Mouse (Mus musculus) heart, embryonic 14.5 days (tissue): ENCODE results near the gene Nags. TPM values are rescaled to one million over a fixed set of nuclear protein-coding genes. Genes with fewer than 3 reads are reported as not detected.

Experiments used
- ATAC-seq: fragments of 200-750 bp; cut with Nextera tagmentation; 2 replicates; pipeline ENCODE4 v1.8.0; 2017; ENCODE audit warnings: low read depth, moderate TSS enrichment; ENCODE audit not compliant: insufficient number of reproducible peaks, insufficient read depth, low FRiP score
- H3K27ac ChIP-seq, 2 experiments: fragments of 200-500 bp in 1 of 2; fragments of 300-500 bp in 1 of 2; sonication (generic) in 1 of 2; replicated peaks in 1 of 2; 2 replicates each; pipeline ENCODE4 v1.5.1; 2012 to 2014; ENCODE audit warnings: low read depth in 2 of 2, low read length in 2 of 2, control low read depth in 1 of 2, mild to moderate bottlenecking in 1 of 2, mixed read lengths in 1 of 2; ENCODE audit not compliant: control insufficient read depth in 1 of 2, insufficient read depth in 1 of 2
- H3K27me3 ChIP-seq: fragments of 300-500 bp; sonication (generic); 2 replicates; pipeline ENCODE4 v1.6.1; 2014; ENCODE audit warnings: mild to moderate bottlenecking, low read length, control low read depth; ENCODE audit not compliant: control insufficient read depth, insufficient read depth
- H3K36me3 ChIP-seq: fragments of 300-500 bp; sonication (generic); 2 replicates; pipeline ENCODE4 v1.6.1; 2014; ENCODE audit warnings: mild to moderate bottlenecking, control low read depth, low read length, mixed read lengths; ENCODE audit not compliant: control insufficient read depth, insufficient read depth
- H3K4me1 ChIP-seq, 2 experiments: fragments of 200-500 bp in 1 of 2; fragments of 300-500 bp in 1 of 2; sonication (generic) in 1 of 2; 2 replicates each; pipeline ENCODE4 v1.6.1; 2012 to 2014; ENCODE audit warnings: low read length in 2 of 2, control low read depth in 1 of 2, mixed read lengths in 1 of 2; ENCODE audit not compliant: control insufficient read depth in 2 of 2, insufficient read depth in 2 of 2
- H3K4me2 ChIP-seq: fragments of 300-500 bp; sonication (generic); 2 replicates; pipeline ENCODE4 v1.6.1; 2014; ENCODE audit warnings: mild to moderate bottlenecking, low read length
- H3K4me3 ChIP-seq, 2 experiments: fragments of 200-500 bp in 1 of 2; fragments of 300-500 bp in 1 of 2; sonication (generic) in 1 of 2; 2 replicates each; pipeline ENCODE4 v1.5.1; 2012 to 2014; ENCODE audit warnings: low read length in 2 of 2, mild to moderate bottlenecking in 2 of 2, control low read depth in 1 of 2, low read depth in 1 of 2, moderate library complexity in 1 of 2; ENCODE audit not compliant: control insufficient read depth in 1 of 2, insufficient read depth in 1 of 2
- H3K9ac ChIP-seq: fragments of 300-500 bp; sonication (generic); 2 replicates; pipeline ENCODE4 v1.6.1; 2014; ENCODE audit warnings: mild to moderate bottlenecking, low read length
- H3K9me3 ChIP-seq: fragments of 300-500 bp; sonication (generic); 2 replicates; pipeline ENCODE4 v1.6.1; 2016; ENCODE audit warnings: low read length, control low read depth; ENCODE audit not compliant: control insufficient read depth
- WGBS: fragments of 180-500 bp; shearing (Covaris S2); extraction: QIAGEN DNeasy Blood & Tissue Kit; methylation state at CpG from one replicate; pipeline ENCODE4 v1.1.7; 2014; 5-methylcytosine and 5-hydroxymethylcytosine counted together
- polyA plus RNA-seq: library from polyadenylated mRNA; unstranded; fragments of >200 nt; fragmentation: Nextera tagmentation; extraction: Ambion mirVana; gene quantifications from 2 replicates; pipeline ENCODE4 v1.2.1, GENCODE M21; 2014

Gene Nags
- polyA plus RNA-seq, 1 experiment from 2014 or later: not detected

GRCm38 (mm10) chr11:102140508-102140907 is 4.8 kb upstream of the Nags start:
- Histone ChIP-seq H3K9me3 (no peaks in the 10 kb centered on the region), H3K4me3 (no peak overlapping the region), H3K9ac (no peak overlapping the region), H3K4me1 (peaks cover 2 to 6% of the 10 kb centered on the region in 2 experiments; a peak in 3 of 4 replicates), H3K27ac (no peak overlapping the region), H3K4me2 (no peak overlapping the region), H3K36me3 (no peaks in the 10 kb centered on the region), H3K27me3 (peaks cover 22% of the 10 kb centered on the region)
- under 1% methylated on average over 5 of the region's 5 CpGs for WGBS
- no peak for ATAC-seq

GRCm38 (mm10) chr11:102142355-102142754 is 3.0 kb upstream of the Nags start:
- Histone ChIP-seq H3K27me3 (peaks cover 40% of the 10 kb centered on the region), H3K9me3 (no peaks in the 10 kb centered on the region), H3K9ac (no peak overlapping the region), H3K4me1 (peaks cover 5 to 25% of the 10 kb centered on the region in 2 experiments; a peak in 3 of 4 replicates), H3K4me2 (no peak overlapping the region), H3K4me3 (no peak overlapping the region), H3K27ac (no peak overlapping the region), H3K36me3 (no peaks in the 10 kb centered on the region)
- WGBS: 68% methylated on average over 7 of the region's 7 CpGs
- no peak for ATAC-seq

GRCm38 (mm10) chr11:102144957-102145470 is 299 bp upstream of the Nags start:
- no peaks in the 10 kb centered on the region for H3K9me3 ChIP-seq
- no peak overlapping the region for H3K27ac ChIP-seq
- H3K4me1 ChIP-seq: peaks cover 8 to 24% of the 10 kb centered on the region in 2 experiments; a peak in 3 of 4 replicates
- peak overlapping the region; percentile 38 to 41 for H3K4me3 ChIP-seq
- no peaks in the 10 kb centered on the region for H3K36me3 ChIP-seq
- H3K4me2 ChIP-seq: peak overlapping the region; percentile 71
- no peak for ATAC-seq
- H3K27me3 ChIP-seq: peaks cover 54% of the 10 kb centered on the region
- 24% methylated on average over 13 of the region's 13 CpGs for WGBS
- H3K9ac ChIP-seq: peak overlapping the region; percentile 58

- no peaks in the 10 kb centered on the region for H3K9me3 ChIP-seq
- WGBS: 4% methylated on average over 16 of the region's 16 CpGs
- H3K36me3 ChIP-seq: no peaks in the 10 kb centered on the region
- no peak overlapping the region for H3K27ac ChIP-seq
- H3K4me1 ChIP-seq: peaks cover 8 to 24% of the 10 kb centered on the region in 2 experiments; a peak in 3 of 4 replicates
- H3K9ac ChIP-seq: peak overlapping the region; percentile 58
- peaks cover 54% of the 10 kb centered on the region for H3K27me3 ChIP-seq
- peak overlapping the region; percentile 71 for H3K4me2 ChIP-seq
- ATAC-seq: no peak
- peak overlapping the region; percentile 38 to 41 for H3K4me3 ChIP-seq
Measured at GRCm38 (mm10) chr11:102146005-102146404, 692 bp downstream of the Nags start.

GRCm38 (mm10) chr11:102146531-102146930 is 1.2 kb downstream of the Nags start:
- 10% methylated on average over 17 of the region's 17 CpGs for WGBS
- peaks cover 8 to 24% of the 10 kb centered on the region in 2 experiments; a peak in 3 of 4 replicates for H3K4me1 ChIP-seq
- H3K27ac ChIP-seq: no peak overlapping the region
- peak overlapping the region; percentile 71 for H3K4me2 ChIP-seq
- H3K4me3 ChIP-seq: peak overlapping the region in 1 of 2 experiments; percentile 41; a peak in 1 of 4 replicates
- ATAC-seq: no peak
- peaks cover 54% of the 10 kb centered on the region for H3K27me3 ChIP-seq
- H3K9me3 ChIP-seq: no peaks in the 10 kb centered on the region
- H3K36me3 ChIP-seq: no peaks in the 10 kb centered on the region
- no peak overlapping the region for H3K9ac ChIP-seq

GRCm38 (mm10) chr11:102147213-102147989 is 2.1 kb downstream of the Nags start:
- Histone ChIP-seq H3K4me3 (peak overlapping the region; percentile 1 to 41; a peak in 3 of 4 replicates), H3K4me1 (peaks cover 8 to 24% of the 10 kb centered on the region in 2 experiments; a peak in 3 of 4 replicates)

GRCm38 (mm10) chr11:102156039-102156785 is 10.9 kb downstream of the Nags start, which contains the start of gene Tmem101:
Gene Tmem101 (minus strand): TSS chr11:102156404.
- WGBS: under 1% methylated on average over 37 of the region's 37 CpGs
- peak within 1 kb of the TSS; percentile 73 to 74 for H3K4me3 ChIP-seq
- peak; percentile 71 for ATAC-seq
- no peaks in the 10 kb centered on the region for H3K27me3 ChIP-seq
- peak within 1 kb of the TSS in 1 of 2 experiments; percentile 12; a peak in 1 of 4 replicates for H3K27ac ChIP-seq
- H3K9ac ChIP-seq: peak within 1 kb of the TSS; percentile 81
- peaks cover 0 to 8% of the 10 kb centered on the region in 2 experiments; a peak in 2 of 4 replicates for H3K4me1 ChIP-seq
- H3K36me3 ChIP-seq: peaks cover 30% of the 10 kb centered on the region
- no peaks in the 10 kb centered on the region for H3K9me3 ChIP-seq
- peak within 1 kb of the TSS; percentile 93 for H3K4me2 ChIP-seq

More at GRCm38 (mm10) chr11:102147213-102147989, 2.1 kb downstream of the Nags start:
- no peak for ATAC-seq
- no peak overlapping the region for H3K9ac ChIP-seq
- H3K27ac ChIP-seq: no peak overlapping the region
- 12% methylated on average over 34 of the region's 34 CpGs for WGBS
- peaks cover 3% of the 10 kb centered on the region; the same call in 1 of the 2 replicates for H3K36me3 ChIP-seq
- peak overlapping the region; percentile 71 for H3K4me2 ChIP-seq
- H3K27me3 ChIP-seq: peaks cover 54% of the 10 kb centered on the region
- no peaks in the 10 kb centered on the region for H3K9me3 ChIP-seq
